Mouse (Mus musculus): Measurements from ENCODE around the gene Lipt2. TPM values are rescaled to one million over a fixed set of nuclear protein-coding genes. Genes with fewer than 3 reads are reported as not detected.

The Lipt2 gene
- polyA plus RNA-seq, 1 experiment = 5.6 TPM

- H3ac ChIP-seq (ENCODE audit: control insufficient read depth, insufficient read length, low read depth) = no peak overlapping the region
- H3K27me3 ChIP-seq (ENCODE audit: control insufficient read depth, insufficient read depth, insufficient read length) = peaks cover 4% of the 10 kb centered on the region
- H3K4me3 ChIP-seq (ENCODE audit: insufficient read depth, poor library complexity, severe bottlenecking) = no peak overlapping the region
- H3K79me2 ChIP-seq (ENCODE audit: control insufficient read depth, insufficient read depth) = no peaks in the 10 kb centered on the region
- TF ChIP-seq MAX (IDR thresholded peaks at IDR 0.05) (no peak), MYOG (IDR thresholded peaks at IDR 0.05; ENCODE audit: control insufficient read depth, extremely low read depth, insufficient read length) (no peak), CEBPB (IDR thresholded peaks at IDR 0.05; ENCODE audit: low read depth) (no peak), MYOD1 (IDR thresholded peaks at IDR 0.05; ENCODE audit: control insufficient read depth, insufficient read length, low read depth) (no peak), FOSL1 (IDR thresholded peaks at IDR 0.05; ENCODE audit: insufficient read depth, low read length, poor library complexity, severe bottlenecking) (no peak), USF1 (IDR thresholded peaks at IDR 0.05; ENCODE audit: low read depth) (no peak), CTCF (IDR thresholded peaks at IDR 0.05; ENCODE audit: control insufficient read depth, insufficient read depth, insufficient read length) (no peak)
- H3K36me3 ChIP-seq (ENCODE audit: control insufficient read depth, insufficient read depth) = no peaks in the 10 kb centered on the region
- no peaks in the 10 kb centered on the region for H3K79me3 ChIP-seq (ENCODE audit: low read depth)
These were observed 28.5 kb upstream of the Lipt2 start for GRCm38 (mm10) chr7:100130592-100130991.

- no peaks in the 10 kb centered on the region for H3K36me3 ChIP-seq (ENCODE audit: control insufficient read depth, insufficient read depth)
These were observed 26.7 kb upstream of the Lipt2 start for GRCm38 (mm10) chr7:100132379-100132778.

GRCm38 (mm10) chr7:100137038-100137437 is 22.0 kb upstream of the Lipt2 start:
- Histone ChIP-seq H3K79me2 (ENCODE audit: control insufficient read depth, insufficient read depth) (no peaks in the 10 kb centered on the region), H3K36me3 (ENCODE audit: control insufficient read depth, insufficient read depth) (no peaks in the 10 kb centered on the region), H3K27me3 (ENCODE audit: control insufficient read depth, insufficient read depth, insufficient read length) (no peaks in the 10 kb centered on the region), H3K4me3 (ENCODE audit: insufficient read depth, poor library complexity, severe bottlenecking) (no peak overlapping the region), H3K79me3 (ENCODE audit: low read depth) (no peaks in the 10 kb centered on the region), H3ac (ENCODE audit: control insufficient read depth, insufficient read length, low read depth) (no peak overlapping the region)
- TF ChIP-seq CTCF (IDR thresholded peaks at IDR 0.05; ENCODE audit: control insufficient read depth, insufficient read depth, insufficient read length) (no peak), FOSL1 (IDR thresholded peaks at IDR 0.05; ENCODE audit: insufficient read depth, low read length, poor library complexity, severe bottlenecking) (no peak), MAX (IDR thresholded peaks at IDR 0.05) (no peak), CEBPB (IDR thresholded peaks at IDR 0.05; ENCODE audit: low read depth) (peak; percentile 66)

More at GRCm38 (mm10) chr7:100132379-100132778, 26.7 kb upstream of the Lipt2 start:
- no peaks in the 10 kb centered on the region for H3K79me2 ChIP-seq (ENCODE audit: control insufficient read depth, insufficient read depth)
- H3K4me3 ChIP-seq (ENCODE audit: insufficient read depth, poor library complexity, severe bottlenecking) = no peak overlapping the region
- TF ChIP-seq FOSL1 (IDR thresholded peaks at IDR 0.05; ENCODE audit: insufficient read depth, low read length, poor library complexity, severe bottlenecking) (no peak), CEBPB (IDR thresholded peaks at IDR 0.05; ENCODE audit: low read depth) (no peak), MAX (IDR thresholded peaks at IDR 0.05) (no peak), CTCF (IDR thresholded peaks at IDR 0.05; ENCODE audit: control insufficient read depth, insufficient read depth, insufficient read length) (no peak), MYOG (IDR thresholded peaks at IDR 0.05; ENCODE audit: control insufficient read depth, extremely low read depth, insufficient read length) (no peak), USF1 (IDR thresholded peaks at IDR 0.05; ENCODE audit: low read depth) (no peak), MYOD1 (IDR thresholded peaks at IDR 0.05; ENCODE audit: control insufficient read depth, insufficient read length, low read depth) (no peak)
- H3K27me3 ChIP-seq (ENCODE audit: control insufficient read depth, insufficient read depth, insufficient read length) = peaks cover 4% of the 10 kb centered on the region
- H3K79me3 ChIP-seq (ENCODE audit: low read depth) = no peaks in the 10 kb centered on the region
- no peak overlapping the region for H3ac ChIP-seq (ENCODE audit: control insufficient read depth, insufficient read length, low read depth)

- no peaks in the 10 kb centered on the region for H3K79me2 ChIP-seq (ENCODE audit: control insufficient read depth, insufficient read depth)
- no peaks in the 10 kb centered on the region for H3K79me3 ChIP-seq (ENCODE audit: low read depth)
- TF ChIP-seq FOSL1 (IDR thresholded peaks at IDR 0.05; ENCODE audit: insufficient read depth, low read length, poor library complexity, severe bottlenecking) (no peak), MYOG (IDR thresholded peaks at IDR 0.05; ENCODE audit: control insufficient read depth, extremely low read depth, insufficient read length) (no peak), CTCF (IDR thresholded peaks at IDR 0.05; ENCODE audit: control insufficient read depth, insufficient read depth, insufficient read length) (no peak), MAX (IDR thresholded peaks at IDR 0.05) (no peak), CEBPB (IDR thresholded peaks at IDR 0.05; ENCODE audit: low read depth) (no peak), MYOD1 (IDR thresholded peaks at IDR 0.05; ENCODE audit: control insufficient read depth, insufficient read length, low read depth) (no peak), USF1 (IDR thresholded peaks at IDR 0.05; ENCODE audit: low read depth) (no peak)
- no peaks in the 10 kb centered on the region for H3K27me3 ChIP-seq (ENCODE audit: control insufficient read depth, insufficient read depth, insufficient read length)
- H3ac ChIP-seq (ENCODE audit: control insufficient read depth, insufficient read length, low read depth) = no peak overlapping the region
- H3K4me3 ChIP-seq (ENCODE audit: insufficient read depth, poor library complexity, severe bottlenecking) = no peak overlapping the region
- H3K36me3 ChIP-seq (ENCODE audit: control insufficient read depth, insufficient read depth) = no peaks in the 10 kb centered on the region
These were observed 21.0 kb upstream of the Lipt2 start for GRCm38 (mm10) chr7:100138075-100138474.

GRCm38 (mm10) chr7:100140591-100140990 is 18.5 kb upstream of the Lipt2 start:
- H3K36me3 ChIP-seq (ENCODE audit: control insufficient read depth, insufficient read depth) = no peaks in the 10 kb centered on the region
- H3ac ChIP-seq (ENCODE audit: control insufficient read depth, insufficient read length, low read depth) = no peak overlapping the region
- H3K79me2 ChIP-seq (ENCODE audit: control insufficient read depth, insufficient read depth) = no peaks in the 10 kb centered on the region
- no peaks in the 10 kb centered on the region for H3K79me3 ChIP-seq (ENCODE audit: low read depth)
- H3K4me3 ChIP-seq (ENCODE audit: insufficient read depth, poor library complexity, severe bottlenecking) = no peak overlapping the region
- H3K27me3 ChIP-seq (ENCODE audit: control insufficient read depth, insufficient read depth, insufficient read length) = peaks cover 4% of the 10 kb centered on the region
- TF ChIP-seq CTCF (IDR thresholded peaks at IDR 0.05; ENCODE audit: control insufficient read depth, insufficient read depth, insufficient read length) (no peak), FOSL1 (IDR thresholded peaks at IDR 0.05; ENCODE audit: insufficient read depth, low read length, poor library complexity, severe bottlenecking) (no peak), CEBPB (IDR thresholded peaks at IDR 0.05; ENCODE audit: low read depth) (no peak), USF1 (IDR thresholded peaks at IDR 0.05; ENCODE audit: low read depth) (no peak), MYOG (IDR thresholded peaks at IDR 0.05; ENCODE audit: control insufficient read depth, extremely low read depth, insufficient read length) (no peak), MYOD1 (IDR thresholded peaks at IDR 0.05; ENCODE audit: control insufficient read depth, insufficient read length, low read depth) (no peak), MAX (IDR thresholded peaks at IDR 0.05) (no peak)

GRCm38 (mm10) chr7:100148586-100148985 is 10.5 kb upstream of the Lipt2 start:
- Histone ChIP-seq H3K79me3 (ENCODE audit: low read depth) (no peaks in the 10 kb centered on the region), H3K27me3 (ENCODE audit: control insufficient read depth, insufficient read depth, insufficient read length) (peaks cover 4% of the 10 kb centered on the region), H3K36me3 (ENCODE audit: control insufficient read depth, insufficient read depth) (no peaks in the 10 kb centered on the region), H3K79me2 (ENCODE audit: control insufficient read depth, insufficient read depth) (no peaks in the 10 kb centered on the region), H3ac (ENCODE audit: control insufficient read depth, insufficient read length, low read depth) (no peak overlapping the region), H3K4me3 (ENCODE audit: insufficient read depth, poor library complexity, severe bottlenecking) (no peak overlapping the region)
- TF ChIP-seq MYOD1 (IDR thresholded peaks at IDR 0.05; ENCODE audit: control insufficient read depth, insufficient read length, low read depth) (no peak), FOSL1 (IDR thresholded peaks at IDR 0.05; ENCODE audit: insufficient read depth, low read length, poor library complexity, severe bottlenecking) (no peak), CTCF (IDR thresholded peaks at IDR 0.05; ENCODE audit: control insufficient read depth, insufficient read depth, insufficient read length) (no peak), MYOG (IDR thresholded peaks at IDR 0.05; ENCODE audit: control insufficient read depth, extremely low read depth, insufficient read length) (no peak), CEBPB (IDR thresholded peaks at IDR 0.05; ENCODE audit: low read depth) (no peak), MAX (IDR thresholded peaks at IDR 0.05) (no peak), USF1 (IDR thresholded peaks at IDR 0.05; ENCODE audit: low read depth) (no peak)
